Mouse (Mus musculus) liver, embryonic 14.5 days (tissue): ENCODE measurements around the gene Tubb4a. TPM values are rescaled to one million over a fixed set of nuclear protein-coding genes. Genes with fewer than 3 reads are reported as not detected.
"Not testable (repeated sequence)": the region's sequence is repeated elsewhere in the genome, so short reads cannot be mapped to it uniquely, and the experiment has no call there.

Experiments used
- ATAC-seq: fragments of 200-750 bp; cut with Nextera tagmentation; 2 replicates; pipeline ENCODE4 v1.8.0; 2017; ENCODE audit warnings: moderate number of reproducible peaks, mild to moderate bottlenecking, moderate library complexity; ENCODE audit not compliant: insufficient read depth
- DNase-seq, 3 experiments: peaks; one replicate each; pipeline ENCODE4 v3.0.0-alpha.2; 2012 to 2013; ENCODE audit warnings: low read depth in 3 of 3, low spot score in 3 of 3
- H3K27ac ChIP-seq: fragments of 300-500 bp; sonication (generic); 2 replicates; pipeline ENCODE4 v1.5.1; 2014; ENCODE audit warnings: moderate library complexity, mild to moderate bottlenecking, control low read depth, inconsistent platforms
- H3K27me3 ChIP-seq: fragments of 300-500 bp; sonication (generic); 2 replicates; pipeline ENCODE4 v1.6.1; 2014; ENCODE audit warnings: mild to moderate bottlenecking, low read length, moderate library complexity; ENCODE audit not compliant: control insufficient read depth, insufficient read depth
- H3K36me3 ChIP-seq: fragments of 300-500 bp; sonication (generic); replicated peaks from 2 replicates; pipeline ENCODE4 v1.6.1; 2014; ENCODE audit warnings: low read depth; ENCODE audit not compliant: control insufficient read depth, insufficient read depth
- H3K4me1 ChIP-seq, 2 experiments: fragments of 200-500 bp in 1 of 2; fragments of 300-500 bp in 1 of 2; sonication (generic) in 1 of 2; replicated peaks; 2 replicates each; pipeline ENCODE4 v1.6.1; 2012 to 2014; ENCODE audit warnings: antibody characterized with exemption in 1 of 2, inconsistent platforms in 1 of 2, low read length in 1 of 2; ENCODE audit not compliant: control insufficient read depth in 2 of 2, insufficient read depth in 2 of 2
- H3K4me2 ChIP-seq: fragments of 300-500 bp; sonication (generic); 2 replicates; pipeline ENCODE4 v1.6.1; 2014; ENCODE audit warnings: low read depth, mild to moderate bottlenecking, control low read depth, moderate library complexity
- H3K4me3 ChIP-seq, 2 experiments: fragments of 200-500 bp in 1 of 2; fragments of 300-500 bp in 1 of 2; sonication (generic) in 1 of 2; 2 replicates each; pipeline ENCODE4 v1.5.1; 2012 to 2014; ENCODE audit warnings: low read depth in 2 of 2, low read length in 2 of 2, mild to moderate bottlenecking in 2 of 2, control low read depth in 1 of 2, inconsistent platforms in 1 of 2, moderate library complexity in 1 of 2; ENCODE audit not compliant: insufficient read depth in 1 of 2
- H3K9ac ChIP-seq: fragments of 300-500 bp; sonication (generic); replicated peaks from 2 replicates; pipeline ENCODE4 v1.6.1; 2014; ENCODE audit warnings: mild to moderate bottlenecking, control low read depth, moderate library complexity
- H3K9me3 ChIP-seq: fragments of 300-500 bp; sonication (generic); 2 replicates; pipeline ENCODE4 v1.6.1; 2016; ENCODE audit warnings: low read length, mixed read lengths; ENCODE audit not compliant: control insufficient read depth
- CTCF ChIP-seq: IDR thresholded peaks from 2 replicates; pipeline ENCODE4 v1.5.1; 2016; ENCODE audit warnings: antibody characterized with exemption, low read depth, control low read depth
- EP300 ChIP-seq: IDR thresholded peaks from 2 replicates; pipeline ENCODE4 v1.6.1; 2016; ENCODE audit warnings: antibody characterized with exemption, low read depth
- WGBS: fragments of 180-500 bp; shearing (Covaris S2); extraction: QIAGEN DNeasy Blood & Tissue Kit; methylation state at CpG from one replicate; pipeline ENCODE4 v1.1.7; 2014; ENCODE audit not compliant: insufficient replicate concordance; 5-methylcytosine and 5-hydroxymethylcytosine counted together
- polyA plus RNA-seq, 2 experiments: library from polyadenylated mRNA; depleted of rRNA in 1 of 2; stranded (reverse) in 1 of 2; unstranded in 1 of 2; fragments of >200 nt; fragmentation: Nextera tagmentation in 1 of 2; extraction: Ambion mirVana in 1 of 2; gene quantifications; 2 replicates each; pipeline versions ENCODE4 v1.2.1 to v1.2.3; 2012 to 2014

The Tubb4a gene
- polyA plus RNA-seq (2012; rRNA removed) (0.22 and 0.34 TPM in 2 replicates), polyA plus RNA-seq (2014; fragmentation: Nextera tagmentation; extraction: Ambion mirVana) (0.14 and 0.28 TPM in 2 replicates)

DNA sequence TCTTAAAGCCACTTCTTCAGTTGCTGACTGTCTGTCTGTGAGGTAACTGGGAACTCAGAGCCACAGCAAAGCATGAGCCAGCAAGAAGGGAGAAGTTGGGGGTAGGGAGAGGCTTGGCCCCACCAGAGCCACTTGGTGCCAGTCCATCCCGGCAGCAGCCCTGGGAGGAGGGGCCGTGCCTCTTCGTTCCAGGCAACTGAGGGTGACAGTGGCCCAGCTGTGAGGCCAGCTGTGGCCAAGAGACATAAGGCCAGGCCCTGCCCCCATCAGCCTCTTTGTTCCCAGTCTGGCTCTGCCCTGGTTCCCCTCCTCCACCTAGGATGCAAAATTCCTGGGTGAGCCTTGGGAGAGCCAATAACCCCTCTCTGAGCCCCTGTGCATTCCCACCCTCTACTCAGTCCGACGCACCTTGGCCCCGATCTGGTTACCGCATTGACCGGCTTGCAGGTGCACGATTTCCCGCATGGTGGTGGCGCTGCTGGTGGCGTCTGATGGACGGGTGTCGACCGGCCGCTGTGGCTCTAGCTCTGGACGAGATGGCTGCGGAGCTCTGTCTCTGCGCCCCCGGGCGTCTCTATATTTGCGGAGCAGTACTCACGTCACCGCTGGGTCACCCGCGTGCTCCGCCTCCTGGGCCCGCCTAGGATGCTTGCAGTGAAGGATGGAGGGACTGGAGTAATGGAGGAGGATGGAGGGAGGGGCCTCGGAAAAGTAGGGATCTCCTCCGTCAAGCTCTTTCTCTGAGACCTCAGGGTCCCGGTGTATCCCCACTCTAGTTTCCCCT, at the start of gene Tubb4a:
Gene Tubb4a, minus strand, starts transcription at position 734 of the 784 bp plus-strand sequence.
- Histone ChIP-seq H3K9ac (no peak within 1 kb of the TSS), H3K27ac (no peak within 1 kb of the TSS), H3K4me1 (no peaks in the 10 kb centered on the region), H3K9me3 (no peaks in the 10 kb centered on the region), H3K4me2 (no peak within 1 kb of the TSS), H3K36me3 (no peaks in the 10 kb centered on the region), H3K4me3 (no peak within 1 kb of the TSS), H3K27me3 (peaks cover 17% of the 10 kb centered on the region)
- no peak for TF ChIP-seq CTCF
- TF ChIP-seq EP300: no peak
- ATAC-seq (no peak), DNase-seq (no peak)
- 6% methylated on average over 31 of the region's 31 CpGs for WGBS

DNA sequence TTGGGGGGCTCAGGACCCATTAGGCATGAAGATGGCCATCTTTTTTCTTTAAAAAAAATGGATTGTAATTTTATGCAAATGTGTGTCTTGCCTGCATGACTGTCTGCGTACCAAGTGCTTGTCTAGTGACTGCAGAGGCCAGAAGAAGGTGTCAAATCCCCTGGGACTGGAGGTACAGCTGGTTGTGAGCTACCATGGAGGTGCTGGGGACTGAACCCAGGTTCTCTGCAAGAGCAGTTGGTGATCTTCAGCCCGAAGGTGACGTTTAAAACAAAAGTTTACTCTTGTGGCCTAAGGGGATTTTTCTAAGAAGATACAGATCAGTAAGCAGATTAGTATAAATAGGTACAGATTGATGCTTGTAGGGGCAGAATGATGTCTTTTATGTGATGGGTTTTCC, 48.1 kb upstream of the Tubb4a start:
- TF ChIP-seq CTCF (no peak), EP300 (no peak)
- 65% methylated on average over 3 of the region's 3 CpGs for WGBS
- H3K4me1 ChIP-seq: peaks cover 2 to 27% of the 10 kb centered on the region in 2 experiments; a peak in 2 of 4 replicates
- DNase-seq: no peak
- no peak overlapping the region for H3K9ac ChIP-seq
- no peak overlapping the region for H3K4me2 ChIP-seq
- H3K36me3 ChIP-seq: no peaks in the 10 kb centered on the region
- H3K4me3 ChIP-seq: no peak overlapping the region
- no peak for ATAC-seq
- H3K9me3 ChIP-seq: no peaks in the 10 kb centered on the region
- no peaks in the 10 kb centered on the region for H3K27me3 ChIP-seq
- no peak overlapping the region for H3K27ac ChIP-seq

DNA sequence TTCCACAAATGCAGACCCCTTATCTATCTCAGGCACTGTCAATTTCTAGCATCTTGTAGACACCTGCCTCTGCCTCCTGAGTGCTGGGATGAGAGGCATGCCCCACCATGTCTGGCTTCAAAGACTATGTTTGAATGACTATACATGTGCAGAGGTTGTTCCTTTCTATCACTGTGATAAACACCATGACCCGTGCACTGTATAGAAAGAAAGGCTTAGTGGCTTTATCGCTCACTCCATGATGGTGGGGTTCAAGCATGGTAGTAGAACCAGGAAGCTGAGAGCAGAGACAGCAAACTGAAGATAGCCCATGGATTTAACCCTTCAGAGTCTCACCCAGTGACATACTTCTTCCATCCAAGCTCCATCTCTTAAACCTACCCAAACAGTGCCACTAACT, 47.1 kb upstream of the Tubb4a start:
- H3K4me2 ChIP-seq: no peak overlapping the region
- WGBS: 33% methylated on average over 2 of the region's 2 CpGs
- DNase-seq (no peak), ATAC-seq (peak; percentile 28; the same call in 1 of the 2 replicates)
- no peak overlapping the region for H3K27ac ChIP-seq
- H3K9ac ChIP-seq: no peak overlapping the region
- H3K4me1 ChIP-seq: peaks cover 0 to 22% of the 10 kb centered on the region in 2 experiments; a peak in 2 of 4 replicates
- no peaks in the 10 kb centered on the region for H3K27me3 ChIP-seq
- H3K9me3 ChIP-seq: no peaks in the 10 kb centered on the region
- TF ChIP-seq CTCF: no peak
- no peak for TF ChIP-seq EP300
- no peak overlapping the region for H3K4me3 ChIP-seq
- no peaks in the 10 kb centered on the region for H3K36me3 ChIP-seq

DNA sequence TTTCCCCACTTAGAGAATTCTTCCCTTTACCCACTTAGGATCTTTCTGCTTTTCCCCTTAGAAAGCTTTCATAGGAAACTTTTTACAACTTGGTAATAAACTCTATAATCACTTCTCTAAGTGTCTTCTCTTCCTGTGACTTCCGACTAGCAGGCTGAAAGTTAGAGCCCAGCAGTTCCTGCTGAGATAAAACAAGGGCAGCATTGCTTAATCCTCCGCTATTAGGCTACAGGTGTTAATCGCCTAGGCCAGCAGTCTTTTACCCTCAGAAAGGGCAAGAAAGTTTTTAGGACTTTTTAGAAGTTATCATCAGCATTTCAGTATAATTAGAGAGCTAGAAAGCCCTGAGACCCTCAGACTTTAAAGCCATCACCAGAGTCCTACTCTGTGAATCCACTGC, 46.4 kb upstream of the Tubb4a start:
- not testable (repeated sequence) for H3K4me2 ChIP-seq, H3K9ac ChIP-seq, H3K27ac ChIP-seq, ATAC-seq, H3K4me3 ChIP-seq, H3K36me3 ChIP-seq, DNase-seq, H3K27me3 ChIP-seq, H3K9me3 ChIP-seq
- peaks cover 0 to 17% of the 10 kb centered on the region in 2 experiments; a peak in 2 of 4 replicates for H3K4me1 ChIP-seq
- TF ChIP-seq EP300: peak; percentile 13; the same call in 1 of the 2 replicates
- 7% methylated on average over 3 of the region's 3 CpGs for WGBS

DNA sequence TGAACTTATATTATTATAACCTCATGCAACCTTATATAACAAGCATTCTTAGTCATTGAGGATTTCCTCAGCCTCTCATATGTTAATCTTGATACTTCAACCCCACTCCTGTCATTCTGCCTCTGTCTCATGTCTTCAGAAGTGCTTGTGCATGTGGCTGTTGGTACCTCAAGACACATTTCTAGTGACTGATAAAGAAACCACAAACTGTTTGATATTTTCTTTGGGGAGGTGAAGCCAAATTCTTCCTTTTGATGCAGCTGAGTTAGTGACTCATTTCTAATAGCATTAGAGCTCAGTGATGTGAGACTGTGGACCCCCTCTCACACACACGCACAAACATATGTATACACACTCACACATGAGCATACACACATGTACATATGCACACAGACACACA, 44.2 kb upstream of the Tubb4a start:
- no peak overlapping the region for H3K9ac ChIP-seq
- no peaks in the 10 kb centered on the region for H3K27me3 ChIP-seq
- WGBS: 51% methylated on average over 1 of the region's 1 CpGs
- TF ChIP-seq EP300: peak; percentile 85
- no peak for TF ChIP-seq CTCF
- H3K9me3 ChIP-seq: no peaks in the 10 kb centered on the region
- no peak overlapping the region for H3K27ac ChIP-seq
- H3K4me2 ChIP-seq: no peak overlapping the region
- H3K36me3 ChIP-seq: no peaks in the 10 kb centered on the region
- DNase-seq: no peak
- H3K4me3 ChIP-seq: no peak overlapping the region
- H3K4me1 ChIP-seq: peaks cover 0 to 17% of the 10 kb centered on the region in 2 experiments; a peak in 2 of 4 replicates
- ATAC-seq: peak; percentile 62; the same call in 1 of the 2 replicates
